ENCODE assay signal across 22 mouse cellular contexts in genomic region chr17:27363911-27364310, GRCm38 (mm10).
A peak's percentile ranks its signal among the peaks of the same experiment; 100 is the strongest.
DNase-seq lines count a peak whose midpoint lies in the region; ATAC-seq and TF ChIP-seq lines count a peak whose summit lies in the region.
"Had no signal": no experiment of that assay in that cellular context is flagged by ENCODE, and none has a peak within 500 bp of the region (broad histone marks: within the 10 kb centered on the region; RNA-seq: fewer than 3 reads in every experiment).

No protein-coding gene starts in this region.

- peaks cover 67% of the 10 kb centered on the region for H3K4me1 ChIP-seq in thymus, adult 2 months (replicated peaks; ENCODE audit: control insufficient read depth, insufficient read depth, low read length)
- H3K4me1 ChIP-seq in limb, embryonic 10.5 days, result peaks cover 43% of the 10 kb centered on the region
- H3K4me1 ChIP-seq in heart, embryonic 12.5 days (replicated peaks), result peaks cover 7% of the 10 kb centered on the region

- no peak overlapping the region for H3K27ac ChIP-seq in thymus, adult 2 months (ENCODE audit: control insufficient read depth, insufficient read depth, low read length)
- no peak overlapping the region for H3K27ac ChIP-seq in limb, embryonic 10.5 days
- H3K27ac ChIP-seq in heart, embryonic 12.5 days (ENCODE audit: poor library complexity, severe bottlenecking), result no peak overlapping the region
- H3K27ac ChIP-seq: embryonic facial prominence, embryonic 13.5 days; forebrain, embryonic 12.5 days; hindbrain, embryonic 12.5 days had no signal

- H3K4me3 ChIP-seq in thymus, adult 2 months (ENCODE audit: control insufficient read depth, insufficient read depth, low read length), result no peak overlapping the region
- no peak overlapping the region for H3K4me3 ChIP-seq in limb, embryonic 10.5 days
- H3K4me3 ChIP-seq in heart, embryonic 12.5 days, result no peak overlapping the region
- H3K4me3 ChIP-seq: embryonic facial prominence, embryonic 13.5 days; forebrain, embryonic 12.5 days; hindbrain, embryonic 12.5 days had no signal

- H3K27me3 ChIP-seq in thymus, adult 2 months (ENCODE audit: control insufficient read depth, insufficient read depth, low read length), result no peaks in the 10 kb centered on the region
- no peaks in the 10 kb centered on the region for H3K27me3 ChIP-seq in limb, embryonic 10.5 days (ENCODE audit: low read depth, poor library complexity, severe bottlenecking)
- H3K27me3 ChIP-seq in heart, embryonic 12.5 days (replicated peaks), result no peaks in the 10 kb centered on the region
- H3K27me3 ChIP-seq: embryonic facial prominence, embryonic 13.5 days; hindbrain, embryonic 12.5 days had no signal

- WGBS in thymus, adult 2 months, result 12% methylated on average over 6 of the region's 6 CpGs
- 73% methylated on average over 6 of the region's 6 CpGs for WGBS in limb, embryonic 10.5 days
- WGBS in heart, embryonic 12.5 days, result 66% methylated on average over 6 of the region's 6 CpGs

- TF ChIP-seq CTCF in thymus, adult 2 months (IDR thresholded peaks at IDR 0.05; ENCODE audit: borderline replicate concordance, control insufficient read depth, extremely low read depth, insufficient read depth, low read length, poor library complexity), result no peak

- TF ChIP-seq POLR2A in thymus, adult 2 months (IDR thresholded peaks at IDR 0.05; ENCODE audit: control insufficient read depth, extremely low read depth, insufficient read depth, low read length, poor library complexity), result no peak

- DNase-seq in thymus, adult 2 months, result peak; percentile 10
- DNase-seq in thymus, adult 18-20 months, result no peak
- DNase-seq in CD8-positive naive resting alpha-beta T cell, adult 2 months (ENCODE audit: low read depth in 2 of 2, low spot score in 2 of 2), result peak; percentile 29 to 30
- peak; percentile 31 for DNase-seq in thymus, postnatal 14 days
- no peak for DNase-seq in limb, embryonic 10.5 days (ENCODE audit: low spot score)
- no peak for DNase-seq in layer of hippocampus, postnatal 14 days (ENCODE audit: low spot score in 2 of 2)
- DNase-seq: adrenal gland, adult 2 months; adrenal gland, postnatal 25 days; cerebellum, adult 18-20 months; cerebellum, adult 9-11 months; cerebellum, postnatal 36 days; gastrocnemius, postnatal 36 days; heart, adult 11 months; heart, postnatal 10 days; heart, postnatal 4 days had no signal

- H3K36me3 ChIP-seq in thymus, adult 2 months (ENCODE audit: control insufficient read depth, insufficient read depth, low read length), result no peaks in the 10 kb centered on the region
- no peaks in the 10 kb centered on the region for H3K36me3 ChIP-seq in limb, embryonic 10.5 days
- no peaks in the 10 kb centered on the region for H3K36me3 ChIP-seq in heart, embryonic 12.5 days
- H3K36me3 ChIP-seq: embryonic facial prominence, embryonic 13.5 days; forebrain, embryonic 12.5 days; hindbrain, embryonic 12.5 days had no signal

- H3K9ac ChIP-seq in heart, embryonic 12.5 days, result no peak overlapping the region
- H3K9ac ChIP-seq: embryonic facial prominence, embryonic 13.5 days; forebrain, embryonic 12.5 days; hindbrain, embryonic 12.5 days had no signal

- H3K9me3 ChIP-seq in limb, embryonic 10.5 days (replicated peaks), result no peaks in the 10 kb centered on the region
- H3K9me3 ChIP-seq in heart, embryonic 12.5 days (replicated peaks), result no peaks in the 10 kb centered on the region
- H3K9me3 ChIP-seq: embryonic facial prominence, embryonic 13.5 days; forebrain, embryonic 12.5 days; hindbrain, embryonic 12.5 days had no signal

- no peak for ATAC-seq in heart, embryonic 12.5 days (ENCODE audit: insufficient number of reproducible peaks, low FRiP score)
- ATAC-seq: forebrain, embryonic 16.5 days; hindbrain, embryonic 16.5 days; Patski had no signal

- no peak overlapping the region for H3K4me2 ChIP-seq in heart, embryonic 12.5 days
- H3K4me2 ChIP-seq: embryonic facial prominence, embryonic 13.5 days; forebrain, embryonic 12.5 days; hindbrain, embryonic 12.5 days had no signal

Comparison
In these comparisons a context has a peak if more than half of its experiments do, and no peak if none do; other contexts are left out.
1. DNase-seq: peak in thymus, adult 2 months (single experiment), CD8-positive naive resting alpha-beta T cell, adult 2 months (2 of 2) and thymus, postnatal 14 days (single experiment); none in thymus, adult 18-20 months (0 of 2), limb, embryonic 10.5 days (single experiment) and layer of hippocampus, postnatal 14 days (0 of 2).